Mouse (Mus musculus): ENCODE data around the gene Tgfbr2. TPM values are rescaled to one million over a fixed set of nuclear protein-coding genes. Genes with fewer than 3 reads are reported as not detected.

Tgfbr2 gene
- polyA plus RNA-seq, 1 experiment from 2014 or later, result 8.3 TPM

- H3K27ac ChIP-seq, result peak overlapping the region; percentile 50
- DNase-seq (ENCODE audit: low spot score), result peak; percentile 27
- H3K27me3 ChIP-seq (ENCODE audit: insufficient read depth, poor library complexity, severe bottlenecking), result no peaks in the 10 kb centered on the region
- peaks cover 5% of the 10 kb centered on the region; the same call in 1 of the 2 replicates for H3K9me3 ChIP-seq
- H3K36me3 ChIP-seq, result no peaks in the 10 kb centered on the region
- WGBS, result 51% methylated on average over 8 of the region's 8 CpGs
- H3K4me3 ChIP-seq, result no peak overlapping the region
- H3K4me1 ChIP-seq (replicated peaks), result peaks cover 25% of the 10 kb centered on the region
Observed at GRCm38 (mm10) chr9:116212915-116213619, 37.9 kb upstream of the Tgfbr2 start.

- Histone ChIP-seq H3K27ac (no peak overlapping the region), H3K9me3 (peaks cover 5% of the 10 kb centered on the region; the same call in 1 of the 2 replicates)
- no peak for DNase-seq (ENCODE audit: low spot score)
Observed at GRCm38 (mm10) chr9:116212069-116212468, 36.9 kb upstream of the Tgfbr2 start.

GRCm38 (mm10) chr9:116208169-116208904 lies 33.2 kb upstream of the Tgfbr2 start:
- Histone ChIP-seq H3K4me1 (replicated peaks) (peaks cover 11% of the 10 kb centered on the region), H3K27me3 (ENCODE audit: insufficient read depth, poor library complexity, severe bottlenecking) (no peaks in the 10 kb centered on the region), H3K36me3 (no peaks in the 10 kb centered on the region), H3K27ac (no peak overlapping the region), H3K4me3 (no peak overlapping the region), H3K9me3 (peaks cover 5% of the 10 kb centered on the region; the same call in 1 of the 2 replicates)
- WGBS, result 88% methylated on average over 16 of the region's 16 CpGs
- no peak for DNase-seq (ENCODE audit: low spot score)

More at GRCm38 (mm10) chr9:116212069-116212468, 36.9 kb upstream of the Tgfbr2 start:
- Histone ChIP-seq H3K4me3 (no peak overlapping the region), H3K4me1 (replicated peaks) (peaks cover 25% of the 10 kb centered on the region), H3K36me3 (no peaks in the 10 kb centered on the region), H3K27me3 (ENCODE audit: insufficient read depth, poor library complexity, severe bottlenecking) (no peaks in the 10 kb centered on the region)
- 87% methylated on average over 12 of the region's 12 CpGs for WGBS

GRCm38 (mm10) chr9:116206901-116207300 lies 31.7 kb upstream of the Tgfbr2 start:
- no peak overlapping the region for H3K4me3 ChIP-seq
- peaks cover 5% of the 10 kb centered on the region; the same call in 1 of the 2 replicates for H3K9me3 ChIP-seq
- WGBS, result 84% methylated on average over 2 of the region's 2 CpGs
- no peaks in the 10 kb centered on the region for H3K36me3 ChIP-seq
- DNase-seq (ENCODE audit: low spot score), result no peak
- no peak overlapping the region for H3K27ac ChIP-seq
- no peaks in the 10 kb centered on the region for H3K4me1 ChIP-seq (replicated peaks)
- H3K27me3 ChIP-seq (ENCODE audit: insufficient read depth, poor library complexity, severe bottlenecking), result no peaks in the 10 kb centered on the region

- Histone ChIP-seq H3K4me1 (replicated peaks) (peaks cover 6% of the 10 kb centered on the region), H3K27me3 (ENCODE audit: insufficient read depth, poor library complexity, severe bottlenecking) (no peaks in the 10 kb centered on the region), H3K4me3 (no peak overlapping the region), H3K27ac (no peak overlapping the region), H3K9me3 (no peaks in the 10 kb centered on the region; the same call in 1 of the 2 replicates), H3K36me3 (no peaks in the 10 kb centered on the region)
- DNase-seq (ENCODE audit: low spot score), result no peak
- 95% methylated on average over 1 of the region's 1 CpGs for whole genome bisulfite sequencing
Observed at GRCm38 (mm10) chr9:116203675-116204074, 28.5 kb upstream of the Tgfbr2 start.

GRCm38 (mm10) chr9:116199127-116199526 lies 24.0 kb upstream of the Tgfbr2 start:
- Histone ChIP-seq H3K9me3 (no peaks in the 10 kb centered on the region; the same call in 1 of the 2 replicates), H3K4me3 (no peak overlapping the region), H3K36me3 (no peaks in the 10 kb centered on the region), H3K27ac (no peak overlapping the region), H3K27me3 (ENCODE audit: insufficient read depth, poor library complexity, severe bottlenecking) (no peaks in the 10 kb centered on the region), H3K4me1 (replicated peaks) (peaks cover 11% of the 10 kb centered on the region)
- 74% methylated on average over 9 of the region's 9 CpGs for WGBS
- DNase-seq (ENCODE audit: low spot score), result no peak

GRCm38 (mm10) chr9:116198488-116198887 lies 23.3 kb upstream of the Tgfbr2 start:
- Histone ChIP-seq H3K4me3 (no peak overlapping the region), H3K4me1 (replicated peaks) (peaks cover 11% of the 10 kb centered on the region), H3K27me3 (ENCODE audit: insufficient read depth, poor library complexity, severe bottlenecking) (no peaks in the 10 kb centered on the region), H3K27ac (no peak overlapping the region), H3K9me3 (no peaks in the 10 kb centered on the region; the same call in 1 of the 2 replicates), H3K36me3 (no peaks in the 10 kb centered on the region)
- 30% methylated on average over 9 of the region's 9 CpGs for WGBS
- DNase-seq (ENCODE audit: low spot score), result no peak

GRCm38 (mm10) chr9:116197491-116198170 lies 22.5 kb upstream of the Tgfbr2 start:
- Histone ChIP-seq H3K27ac (no peak overlapping the region), H3K27me3 (ENCODE audit: insufficient read depth, poor library complexity, severe bottlenecking) (no peaks in the 10 kb centered on the region)

GRCm38 (mm10) chr9:116193889-116194450 lies 18.8 kb upstream of the Tgfbr2 start:
- WGBS, result 84% methylated on average over 4 of the region's 4 CpGs
- peaks cover 9% of the 10 kb centered on the region for H3K4me1 ChIP-seq (replicated peaks)
- H3K36me3 ChIP-seq, result no peaks in the 10 kb centered on the region
- H3K9me3 ChIP-seq, result no peaks in the 10 kb centered on the region
- H3K27ac ChIP-seq, result no peak overlapping the region
- no peak for DNase-seq (ENCODE audit: low spot score)
- H3K4me3 ChIP-seq, result no peak overlapping the region
- no peaks in the 10 kb centered on the region for H3K27me3 ChIP-seq (ENCODE audit: insufficient read depth, poor library complexity, severe bottlenecking)

More at GRCm38 (mm10) chr9:116197491-116198170, 22.5 kb upstream of the Tgfbr2 start:
- no peak overlapping the region for H3K4me3 ChIP-seq
- no peaks in the 10 kb centered on the region for H3K36me3 ChIP-seq
- no peak for DNase-seq (ENCODE audit: low spot score)
- WGBS, result 92% methylated on average over 11 of the region's 11 CpGs
- H3K4me1 ChIP-seq (replicated peaks), result peaks cover 11% of the 10 kb centered on the region
- no peaks in the 10 kb centered on the region; the same call in 1 of the 2 replicates for H3K9me3 ChIP-seq

- peaks cover 4% of the 10 kb centered on the region for H3K4me1 ChIP-seq (replicated peaks)
- H3K27ac ChIP-seq, result no peak overlapping the region
- WGBS, result 67% methylated on average over 1 of the region's 1 CpGs
- H3K4me3 ChIP-seq, result no peak overlapping the region
- no peaks in the 10 kb centered on the region for H3K9me3 ChIP-seq
- H3K36me3 ChIP-seq, result no peaks in the 10 kb centered on the region
- DNase-seq (ENCODE audit: low spot score), result no peak
- no peaks in the 10 kb centered on the region for H3K27me3 ChIP-seq (ENCODE audit: insufficient read depth, poor library complexity, severe bottlenecking)
Observed at GRCm38 (mm10) chr9:116193535-116193881, 18.3 kb upstream of the Tgfbr2 start.

- no peak overlapping the region for H3K27ac ChIP-seq
- no peaks in the 10 kb centered on the region for H3K4me1 ChIP-seq (replicated peaks)
- H3K36me3 ChIP-seq, result no peaks in the 10 kb centered on the region
- no peak for DNase-seq (ENCODE audit: low spot score)
- H3K9me3 ChIP-seq, result no peaks in the 10 kb centered on the region
- no peaks in the 10 kb centered on the region for H3K27me3 ChIP-seq (ENCODE audit: insufficient read depth, poor library complexity, severe bottlenecking)
- H3K4me3 ChIP-seq, result no peak overlapping the region
- 95% methylated on average over 12 of the region's 12 CpGs for WGBS
Observed at GRCm38 (mm10) chr9:116192826-116193534, 17.8 kb upstream of the Tgfbr2 start.

- DNase-seq (ENCODE audit: low spot score), result no peak
- 85% methylated on average over 7 of the region's 7 CpGs for WGBS
Observed at GRCm38 (mm10) chr9:116192253-116192652, 17.1 kb upstream of the Tgfbr2 start.

More at GRCm38 (mm10) chr9:116192253-116192652, 17.1 kb upstream of the Tgfbr2 start:
- Histone ChIP-seq H3K36me3 (no peaks in the 10 kb centered on the region), H3K4me1 (replicated peaks) (no peaks in the 10 kb centered on the region), H3K27ac (no peak overlapping the region), H3K27me3 (ENCODE audit: insufficient read depth, poor library complexity, severe bottlenecking) (no peaks in the 10 kb centered on the region), H3K9me3 (no peaks in the 10 kb centered on the region), H3K4me3 (no peak overlapping the region)
